Mouse (Mus musculus) stomach, embryonic 16.5 days (tissue): ENCODE results near the gene Hrasls5. TPM values are rescaled to one million over a fixed set of nuclear protein-coding genes. Genes with fewer than 3 reads are reported as not detected.

Source experiments
- ATAC-seq: fragments of 200-750 bp; cut with Nextera tagmentation; 2 replicates; pipeline ENCODE4 v1.8.0; 2017; ENCODE audit warnings: moderate number of reproducible peaks, moderate TSS enrichment; ENCODE audit not compliant: insufficient read depth, low FRiP score
- H3K27ac ChIP-seq: fragments of 300-500 bp; sonication (generic); 2 replicates; pipeline ENCODE4 v1.5.1; 2014; ENCODE audit warnings: low read length
- H3K27me3 ChIP-seq: fragments of 300-500 bp; sonication (generic); 2 replicates; pipeline ENCODE4 v1.6.1; 2014; ENCODE audit warnings: low read length, control low read depth, mixed read lengths; ENCODE audit not compliant: control insufficient read depth, insufficient read depth
- H3K36me3 ChIP-seq: fragments of 300-500 bp; sonication (generic); 2 replicates; pipeline ENCODE4 v1.6.1; 2014; ENCODE audit warnings: low read length; ENCODE audit not compliant: control insufficient read depth, insufficient read depth
- H3K4me1 ChIP-seq: fragments of 300-500 bp; sonication (generic); 2 replicates; pipeline ENCODE4 v1.6.1; 2014; ENCODE audit warnings: low read length, control low read depth, mixed read lengths; ENCODE audit not compliant: control insufficient read depth, insufficient read depth
- H3K4me2 ChIP-seq: fragments of 300-500 bp; sonication (generic); 2 replicates; pipeline ENCODE4 v1.6.1; 2014; ENCODE audit warnings: low read depth, low read length, mixed read lengths
- H3K4me3 ChIP-seq: fragments of 300-500 bp; sonication (generic); replicated peaks from 2 replicates; pipeline ENCODE4 v1.5.1; 2014; ENCODE audit warnings: mild to moderate bottlenecking, low read length
- H3K9ac ChIP-seq: fragments of 300-500 bp; sonication (generic); 2 replicates; pipeline ENCODE4 v1.6.1; 2014; ENCODE audit warnings: low read length
- H3K9me3 ChIP-seq: fragments of 300-500 bp; sonication (generic); replicated peaks from 2 replicates; pipeline ENCODE4 v1.6.1; 2016; ENCODE audit warnings: low read length, control low read depth; ENCODE audit not compliant: control insufficient read depth
- WGBS: fragments of 180-500 bp; shearing (Covaris S2); extraction: QIAGEN DNeasy Blood & Tissue Kit; methylation state at CpG from one replicate; pipeline ENCODE4 v1.1.7; 2014; 5-methylcytosine and 5-hydroxymethylcytosine counted together
- polyA plus RNA-seq: library from polyadenylated mRNA; unstranded; fragments of >200 nt; fragmentation: Nextera tagmentation; extraction: Ambion mirVana; gene quantifications from 2 replicates; pipeline ENCODE4 v1.2.1, GENCODE M21; 2015

The Hrasls5 gene
- not detected in 2 replicates for polyA plus RNA-seq

DNA sequence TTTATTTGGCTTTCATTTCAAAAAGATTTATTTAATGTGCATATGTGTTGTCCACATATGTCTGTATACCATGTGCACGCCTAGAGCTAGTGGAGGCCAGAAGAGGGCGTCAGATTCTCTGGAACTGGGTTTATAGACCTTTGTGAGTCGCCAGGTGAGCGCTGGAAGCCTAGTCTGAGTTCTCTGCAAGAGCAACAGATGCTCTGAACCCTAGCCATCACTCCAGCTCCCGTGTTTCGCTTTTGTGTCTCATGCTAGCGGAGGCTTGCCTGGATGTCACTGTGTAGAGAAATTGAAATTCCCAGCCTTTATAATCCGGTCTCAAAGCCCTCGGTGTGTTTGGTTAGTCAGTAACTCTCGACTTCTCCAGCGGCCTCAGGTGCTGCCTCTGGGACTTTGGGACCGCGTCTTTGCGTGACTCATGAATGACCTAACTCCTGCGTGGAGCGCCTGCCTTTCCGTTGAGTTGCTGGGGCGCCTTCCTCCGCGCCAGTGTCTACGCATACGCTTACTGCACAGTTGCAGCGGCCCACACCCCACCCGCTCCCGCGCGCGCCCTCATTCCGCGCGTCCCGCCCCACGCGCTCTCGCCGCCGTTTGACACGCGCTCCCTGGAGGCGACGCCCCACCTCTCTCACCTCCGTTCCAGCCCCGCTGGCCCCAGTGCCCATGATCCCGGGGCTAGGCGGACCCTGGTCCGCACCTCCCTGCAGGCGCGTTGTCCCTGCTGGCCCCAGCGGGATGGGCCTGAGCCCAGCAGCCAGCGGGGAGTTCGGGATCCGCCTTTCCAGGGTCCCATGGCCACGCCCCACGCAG lies at the start of gene Hrasls5:
Hrasls5 (plus strand) TSS at position 600 of the 816 bp plus-strand sequence.
- Histone ChIP-seq H3K36me3 (no peaks in the 10 kb centered on the region), H3K4me3 (peak within 1 kb of the TSS; percentile 48), H3K4me2 (peak within 1 kb of the TSS; percentile 94), H3K27ac (peak within 1 kb of the TSS; percentile 56; the same call in 1 of the 2 replicates), H3K9me3 (no peaks in the 10 kb centered on the region), H3K4me1 (peaks cover 12% of the 10 kb centered on the region), H3K27me3 (no peaks in the 10 kb centered on the region), H3K9ac (peak within 1 kb of the TSS; percentile 73)
- WGBS, result 4% methylated on average over 53 of the region's 54 CpGs
- peak; percentile 37; the same call in 1 of the 2 replicates for ATAC-seq

DNA sequence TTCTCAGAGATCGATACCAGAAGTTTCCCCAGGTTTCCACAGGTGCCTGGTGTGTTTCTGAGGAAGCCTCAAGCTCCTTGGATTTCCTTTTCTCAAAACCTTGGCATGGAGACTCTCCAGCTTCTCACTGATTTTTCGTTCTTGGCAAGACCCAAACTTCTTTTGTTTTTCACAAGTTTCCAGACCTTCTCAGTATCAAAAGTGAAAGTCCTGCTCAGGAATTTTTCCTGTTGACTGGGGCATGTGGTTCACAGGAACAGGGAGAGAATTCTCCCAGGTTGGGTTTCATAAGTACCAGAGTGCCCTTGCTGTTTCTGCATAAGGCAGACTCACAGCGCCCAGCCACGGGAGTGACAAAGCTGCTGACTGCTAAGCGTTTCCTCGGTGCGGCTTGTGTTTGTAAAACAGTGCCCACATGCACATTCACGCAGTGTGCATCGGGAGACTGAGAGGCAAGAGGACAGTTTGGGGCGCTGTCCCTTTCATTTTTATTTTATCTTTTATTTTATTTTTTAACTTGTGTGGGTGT lies 49.7 kb upstream of the Hrasls5 start:
- no peak overlapping the region for H3K27ac ChIP-seq
- H3K9ac ChIP-seq, result no peak overlapping the region
- no peak for ATAC-seq
- H3K27me3 ChIP-seq, result no peaks in the 10 kb centered on the region
- no peaks in the 10 kb centered on the region for H3K4me1 ChIP-seq
- H3K4me3 ChIP-seq, result no peak overlapping the region
- WGBS, result 82% methylated on average over 10 of the region's 10 CpGs
- no peaks in the 10 kb centered on the region for H3K36me3 ChIP-seq
- H3K4me2 ChIP-seq, result no peak overlapping the region
- no peaks in the 10 kb centered on the region for H3K9me3 ChIP-seq

DNA sequence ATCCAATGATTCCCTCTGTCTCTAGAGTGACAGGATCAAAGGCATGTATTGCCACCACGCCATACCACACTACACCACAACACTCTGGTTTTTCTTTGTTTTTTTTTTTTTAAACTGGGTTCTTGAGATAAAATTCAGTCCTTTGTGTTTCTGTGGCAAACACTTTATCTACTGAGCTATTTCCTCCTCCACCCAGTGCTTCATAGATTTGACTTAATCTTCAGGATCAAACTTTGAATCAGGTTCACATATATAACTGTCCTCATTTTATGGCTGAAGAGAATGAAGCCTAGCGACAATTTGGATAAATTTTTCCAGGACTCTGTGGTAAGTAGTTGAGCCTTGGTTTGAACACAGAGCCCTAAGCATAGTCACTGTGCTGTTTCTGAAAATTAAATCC lies 48.7 kb upstream of the Hrasls5 start:
- ATAC-seq, result no peak
- 75% methylated on average over 2 of the region's 2 CpGs for WGBS
- Histone ChIP-seq H3K9me3 (no peaks in the 10 kb centered on the region), H3K4me1 (no peaks in the 10 kb centered on the region), H3K27me3 (no peaks in the 10 kb centered on the region), H3K4me2 (no peak overlapping the region), H3K4me3 (no peak overlapping the region), H3K36me3 (no peaks in the 10 kb centered on the region), H3K27ac (no peak overlapping the region), H3K9ac (no peak overlapping the region)

DNA sequence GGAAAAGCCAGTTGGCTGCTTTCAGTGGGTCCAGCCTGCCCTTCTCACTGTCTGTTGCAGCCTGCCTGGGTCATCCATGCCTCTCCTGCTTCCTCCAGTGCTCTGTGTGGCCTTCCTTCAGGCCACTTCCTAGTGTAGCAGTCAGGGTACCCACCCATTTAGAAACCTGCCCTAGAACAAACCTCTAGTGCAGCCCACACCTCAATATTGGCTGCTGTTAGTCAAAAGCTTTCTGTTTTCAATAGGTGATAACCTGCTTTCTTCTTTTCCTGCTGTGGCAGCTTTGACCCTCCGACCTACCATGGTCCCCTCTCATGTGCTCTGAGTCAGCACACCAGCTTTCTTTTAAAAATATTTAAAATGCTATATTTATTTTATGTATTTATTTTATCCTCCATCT lies 47.9 kb upstream of the Hrasls5 start:
- 54% methylated on average over 1 of the region's 1 CpGs for WGBS
- no peak overlapping the region for H3K4me3 ChIP-seq
- no peaks in the 10 kb centered on the region for H3K36me3 ChIP-seq
- H3K27ac ChIP-seq, result no peak overlapping the region
- H3K27me3 ChIP-seq, result no peaks in the 10 kb centered on the region
- H3K9me3 ChIP-seq, result no peaks in the 10 kb centered on the region
- H3K4me2 ChIP-seq, result no peak overlapping the region
- no peak for ATAC-seq
- no peak overlapping the region for H3K9ac ChIP-seq
- H3K4me1 ChIP-seq, result no peaks in the 10 kb centered on the region

DNA sequence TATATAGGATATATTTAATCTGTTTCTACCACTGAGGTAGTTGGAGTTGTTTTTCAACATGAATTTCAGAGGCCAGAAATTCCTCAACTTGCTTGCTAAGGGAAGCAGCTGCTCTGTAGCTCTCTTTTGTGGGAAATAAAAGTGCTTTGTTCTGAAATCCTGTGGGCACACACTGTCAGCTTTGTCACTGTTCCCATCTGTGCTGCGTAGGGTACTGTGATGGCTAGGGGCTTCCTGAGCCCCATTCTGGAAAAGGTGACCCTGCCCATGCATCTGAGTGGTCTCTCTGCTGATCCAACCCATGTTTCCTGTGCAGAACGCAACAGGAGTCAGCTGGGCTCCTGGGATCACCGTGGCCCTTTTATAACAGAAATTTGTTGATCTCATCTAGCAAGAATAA lies 45.5 kb upstream of the Hrasls5 start:
- no peaks in the 10 kb centered on the region for H3K9me3 ChIP-seq
- H3K27me3 ChIP-seq, result no peaks in the 10 kb centered on the region
- H3K27ac ChIP-seq, result no peak overlapping the region
- no peak overlapping the region for H3K9ac ChIP-seq
- H3K4me2 ChIP-seq, result no peak overlapping the region
- no peaks in the 10 kb centered on the region for H3K4me1 ChIP-seq
- no peak for ATAC-seq
- WGBS, result 70% methylated on average over 3 of the region's 3 CpGs
- H3K36me3 ChIP-seq, result no peaks in the 10 kb centered on the region
- no peak overlapping the region for H3K4me3 ChIP-seq

DNA sequence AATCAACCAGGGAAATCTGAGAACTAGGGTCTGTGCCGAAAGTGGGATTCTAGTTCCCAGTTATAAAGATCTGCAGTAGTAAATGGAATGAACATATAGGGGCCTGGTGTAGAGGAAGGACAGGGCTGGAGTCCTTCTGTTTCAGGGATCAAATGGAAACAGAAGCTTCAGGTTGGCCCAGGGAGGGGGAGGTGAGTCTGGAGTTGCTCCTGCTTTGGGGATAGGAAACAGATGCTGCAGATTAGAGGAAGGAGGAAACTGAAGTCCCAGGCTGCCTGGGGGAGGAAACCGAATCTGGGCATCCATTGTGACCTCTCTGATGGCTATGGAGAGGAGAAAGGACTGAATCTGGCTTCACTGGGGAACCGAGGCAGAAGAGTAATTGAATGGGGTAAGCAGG lies 44.0 kb upstream of the Hrasls5 start:
- H3K9me3 ChIP-seq, result no peaks in the 10 kb centered on the region
- H3K9ac ChIP-seq, result no peak overlapping the region
- H3K36me3 ChIP-seq, result no peaks in the 10 kb centered on the region
- H3K4me3 ChIP-seq, result no peak overlapping the region
- WGBS, result 40% methylated on average over 3 of the region's 3 CpGs
- no peak for ATAC-seq
- no peak overlapping the region for H3K27ac ChIP-seq
- no peaks in the 10 kb centered on the region for H3K4me1 ChIP-seq
- no peaks in the 10 kb centered on the region for H3K27me3 ChIP-seq
- no peak overlapping the region for H3K4me2 ChIP-seq

DNA sequence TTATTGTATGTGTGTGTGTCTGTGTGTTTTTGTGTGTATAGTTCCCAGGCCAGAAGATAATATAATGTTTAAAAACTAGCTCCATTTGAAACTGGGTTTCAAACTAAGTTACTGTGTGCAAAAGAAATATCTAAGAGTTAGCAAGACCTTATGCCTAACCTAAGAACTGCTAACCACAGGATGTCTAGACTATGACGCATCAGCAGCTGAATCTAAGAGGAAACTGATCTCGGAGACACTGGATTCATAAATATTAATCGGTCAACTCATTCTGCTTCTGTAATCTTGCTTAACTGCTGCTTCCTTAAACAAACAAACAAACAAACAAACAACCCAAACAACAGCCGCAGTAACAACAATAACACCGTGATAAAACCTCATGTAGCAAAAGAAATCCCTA lies 42.7 kb upstream of the Hrasls5 start:
- H3K4me2 ChIP-seq, result no peak overlapping the region
- no peak overlapping the region for H3K27ac ChIP-seq
- no peaks in the 10 kb centered on the region for H3K4me1 ChIP-seq
- no peak for ATAC-seq
- H3K9ac ChIP-seq, result no peak overlapping the region
- H3K9me3 ChIP-seq, result no peaks in the 10 kb centered on the region
- H3K4me3 ChIP-seq, result no peak overlapping the region
- WGBS, result 81% methylated on average over 5 of the region's 5 CpGs
- no peaks in the 10 kb centered on the region for H3K27me3 ChIP-seq
- H3K36me3 ChIP-seq, result no peaks in the 10 kb centered on the region

DNA sequence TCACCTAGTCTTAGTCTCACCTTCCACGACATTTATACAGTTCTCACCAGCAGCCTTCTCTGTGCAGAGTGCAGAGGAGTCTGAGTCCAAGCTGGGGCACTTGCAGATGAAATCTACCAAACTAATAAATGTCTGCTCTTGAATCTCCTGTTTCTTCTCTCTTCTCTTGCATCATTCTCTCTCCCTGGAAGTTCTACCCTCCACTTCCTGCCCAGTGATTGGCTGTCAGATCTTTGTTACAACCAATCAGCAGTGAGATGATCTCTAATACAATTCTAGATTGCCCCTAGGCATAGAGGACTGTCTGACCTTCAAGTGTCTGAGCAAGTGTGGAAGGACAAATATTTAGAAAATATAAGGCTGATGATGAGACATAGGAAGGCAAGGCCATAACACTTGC lies 36.2 kb upstream of the Hrasls5 start:
- Histone ChIP-seq H3K4me3 (no peak overlapping the region), H3K4me1 (peaks cover 2% of the 10 kb centered on the region; the same call in 1 of the 2 replicates), H3K9me3 (no peaks in the 10 kb centered on the region), H3K27ac (no peak overlapping the region), H3K27me3 (no peaks in the 10 kb centered on the region), H3K36me3 (no peaks in the 10 kb centered on the region), H3K4me2 (no peak overlapping the region), H3K9ac (no peak overlapping the region)
- WGBS, result 81% methylated on average over 1 of the region's 1 CpGs
- ATAC-seq, result no peak

DNA sequence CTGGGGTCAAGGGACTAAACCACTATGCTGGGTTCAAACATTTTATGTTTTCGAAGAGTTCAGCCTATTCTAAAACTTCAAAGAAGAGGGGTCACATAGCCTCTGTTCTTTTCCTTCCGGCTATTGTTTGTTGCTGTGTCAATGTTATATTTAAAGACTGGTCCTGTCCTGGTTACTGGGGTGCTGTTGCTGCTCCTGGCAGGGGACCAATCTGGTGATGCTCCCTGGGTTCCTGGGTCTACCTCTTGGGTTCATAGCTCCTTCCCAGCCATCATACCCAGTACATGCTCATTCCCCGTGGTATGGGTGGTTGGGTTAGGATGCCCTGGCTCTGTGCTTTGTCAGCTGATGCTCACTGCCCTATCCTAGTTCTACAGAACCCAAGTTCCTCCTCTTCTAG lies 34.6 kb upstream of the Hrasls5 start:
- no peak for ATAC-seq
- Histone ChIP-seq H3K9ac (no peak overlapping the region), H3K4me1 (peaks cover 3% of the 10 kb centered on the region; the same call in 1 of the 2 replicates), H3K27ac (no peak overlapping the region), H3K9me3 (no peaks in the 10 kb centered on the region), H3K4me3 (no peak overlapping the region), H3K36me3 (no peaks in the 10 kb centered on the region), H3K27me3 (no peaks in the 10 kb centered on the region), H3K4me2 (no peak overlapping the region)
- WGBS, result 70% methylated on average over 3 of the region's 3 CpGs
